Mouse (Mus musculus): ENCODE results near the gene Bri3bp. TPM values are rescaled to one million over a fixed set of nuclear protein-coding genes. Genes with fewer than 3 reads are reported as not detected.

The Bri3bp gene
- polyA plus RNA-seq, 1 experiment from 2014 or later: 31.8 TPM

- Histone ChIP-seq H3K4me2 (ENCODE audit: low read depth, low read length) (no peak overlapping the region), H3K9me3 (replicated peaks; ENCODE audit: control insufficient read depth, low read length) (0 out of 2 replicates have a peak, but pooled peaks cover 4% of the 10 kb centered on the region), H3K4me3 (replicated peaks; ENCODE audit: low read length) (no peak overlapping the region), H3K27ac (ENCODE audit: low read length) (no peak overlapping the region), H3K36me3 (ENCODE audit: control insufficient read depth, insufficient read depth, low read length) (no peaks in the 10 kb centered on the region), H3K9ac (ENCODE audit: low read length) (no peak overlapping the region), H3K27me3 (ENCODE audit: control insufficient read depth, insufficient read depth, low read length) (no peaks in the 10 kb centered on the region), H3K4me1 (ENCODE audit: control insufficient read depth, insufficient read depth, low read length) (peaks cover 13% of the 10 kb centered on the region)
- WGBS: 68% methylated on average over 3 of the region's 3 CpGs
- no peak for ATAC-seq (ENCODE audit: insufficient read depth, low FRiP score)
These were observed 2.5 kb downstream of the Bri3bp start for GRCm38 (mm10) chr5:125443915-125444314.

GRCm38 (mm10) chr5:125444554-125444953 lies 3.2 kb downstream of the Bri3bp start:
- Histone ChIP-seq H3K9ac (ENCODE audit: low read length) (no peak overlapping the region), H3K27me3 (ENCODE audit: control insufficient read depth, insufficient read depth, low read length) (no peaks in the 10 kb centered on the region), H3K9me3 (replicated peaks; ENCODE audit: control insufficient read depth, low read length) (0 out of 2 replicates have a peak, but pooled peaks cover 4% of the 10 kb centered on the region), H3K27ac (ENCODE audit: low read length) (no peak overlapping the region), H3K4me1 (ENCODE audit: control insufficient read depth, insufficient read depth, low read length) (peaks cover 13% of the 10 kb centered on the region), H3K4me3 (replicated peaks; ENCODE audit: low read length) (no peak overlapping the region), H3K36me3 (ENCODE audit: control insufficient read depth, insufficient read depth, low read length) (no peaks in the 10 kb centered on the region), H3K4me2 (ENCODE audit: low read depth, low read length) (no peak overlapping the region)
- 83% methylated on average over 4 of the region's 4 CpGs for WGBS
- no peak for ATAC-seq (ENCODE audit: insufficient read depth, low FRiP score)

- ATAC-seq (ENCODE audit: insufficient read depth, low FRiP score): no peak
- no peak overlapping the region for H3K27ac ChIP-seq (ENCODE audit: low read length)
- H3K4me2 ChIP-seq (ENCODE audit: low read depth, low read length): no peak overlapping the region
- no peaks in the 10 kb centered on the region for H3K36me3 ChIP-seq (ENCODE audit: control insufficient read depth, insufficient read depth, low read length)
- no peak overlapping the region for H3K9ac ChIP-seq (ENCODE audit: low read length)
- peaks cover 9% of the 10 kb centered on the region for H3K4me1 ChIP-seq (ENCODE audit: control insufficient read depth, insufficient read depth, low read length)
- H3K4me3 ChIP-seq (replicated peaks; ENCODE audit: low read length): no peak overlapping the region
- WGBS: 71% methylated on average over 7 of the region's 7 CpGs
- H3K27me3 ChIP-seq (ENCODE audit: control insufficient read depth, insufficient read depth, low read length): no peaks in the 10 kb centered on the region
- 0 out of 2 replicates have a peak, but pooled peaks cover 4% of the 10 kb centered on the region for H3K9me3 ChIP-seq (replicated peaks; ENCODE audit: control insufficient read depth, low read length)
These were observed 5.0 kb downstream of the Bri3bp start for GRCm38 (mm10) chr5:125446344-125446743.

- Histone ChIP-seq H3K4me3 (replicated peaks; ENCODE audit: low read length) (no peak overlapping the region), H3K9ac (ENCODE audit: low read length) (no peak overlapping the region), H3K9me3 (replicated peaks; ENCODE audit: control insufficient read depth, low read length) (0 out of 2 replicates have a peak, but pooled peaks cover 4% of the 10 kb centered on the region), H3K4me1 (ENCODE audit: control insufficient read depth, insufficient read depth, low read length) (no peaks in the 10 kb centered on the region), H3K4me2 (ENCODE audit: low read depth, low read length) (no peak overlapping the region), H3K36me3 (ENCODE audit: control insufficient read depth, insufficient read depth, low read length) (no peaks in the 10 kb centered on the region), H3K27me3 (ENCODE audit: control insufficient read depth, insufficient read depth, low read length) (no peaks in the 10 kb centered on the region), H3K27ac (ENCODE audit: low read length) (no peak overlapping the region)
- ATAC-seq (ENCODE audit: insufficient read depth, low FRiP score): no peak
- WGBS: 79% methylated on average over 3 of the region's 3 CpGs
These were observed 6.7 kb downstream of the Bri3bp start for GRCm38 (mm10) chr5:125448026-125448425.

- 87% methylated on average over 4 of the region's 4 CpGs for WGBS
- H3K9ac ChIP-seq (ENCODE audit: low read length): no peak overlapping the region
These were observed 7.3 kb downstream of the Bri3bp start for GRCm38 (mm10) chr5:125448631-125449030.

GRCm38 (mm10) chr5:125449306-125449705 lies 7.9 kb downstream of the Bri3bp start:
- Histone ChIP-seq H3K27me3 (ENCODE audit: control insufficient read depth, insufficient read depth, low read length) (no peaks in the 10 kb centered on the region), H3K36me3 (ENCODE audit: control insufficient read depth, insufficient read depth, low read length) (no peaks in the 10 kb centered on the region), H3K9me3 (replicated peaks; ENCODE audit: control insufficient read depth, low read length) (no peaks in the 10 kb centered on the region), H3K4me3 (replicated peaks; ENCODE audit: low read length) (no peak overlapping the region), H3K4me2 (ENCODE audit: low read depth, low read length) (no peak overlapping the region), H3K9ac (ENCODE audit: low read length) (no peak overlapping the region), H3K27ac (ENCODE audit: low read length) (no peak overlapping the region), H3K4me1 (ENCODE audit: control insufficient read depth, insufficient read depth, low read length) (no peaks in the 10 kb centered on the region)
- 76% methylated on average over 5 of the region's 5 CpGs for WGBS
- no peak for ATAC-seq (ENCODE audit: insufficient read depth, low FRiP score)

More at GRCm38 (mm10) chr5:125448631-125449030, 7.3 kb downstream of the Bri3bp start:
- Histone ChIP-seq H3K4me2 (ENCODE audit: low read depth, low read length) (no peak overlapping the region), H3K27me3 (ENCODE audit: control insufficient read depth, insufficient read depth, low read length) (no peaks in the 10 kb centered on the region), H3K27ac (ENCODE audit: low read length) (no peak overlapping the region), H3K9me3 (replicated peaks; ENCODE audit: control insufficient read depth, low read length) (no peaks in the 10 kb centered on the region), H3K4me1 (ENCODE audit: control insufficient read depth, insufficient read depth, low read length) (no peaks in the 10 kb centered on the region), H3K36me3 (ENCODE audit: control insufficient read depth, insufficient read depth, low read length) (no peaks in the 10 kb centered on the region), H3K4me3 (replicated peaks; ENCODE audit: low read length) (no peak overlapping the region)
- ATAC-seq (ENCODE audit: insufficient read depth, low FRiP score): no peak

- Histone ChIP-seq H3K36me3 (ENCODE audit: control insufficient read depth, insufficient read depth, low read length) (no peaks in the 10 kb centered on the region), H3K27me3 (ENCODE audit: control insufficient read depth, insufficient read depth, low read length) (no peaks in the 10 kb centered on the region), H3K9ac (ENCODE audit: low read length) (no peak overlapping the region), H3K9me3 (replicated peaks; ENCODE audit: control insufficient read depth, low read length) (no peaks in the 10 kb centered on the region), H3K4me1 (ENCODE audit: control insufficient read depth, insufficient read depth, low read length) (no peaks in the 10 kb centered on the region), H3K27ac (ENCODE audit: low read length) (no peak overlapping the region), H3K4me3 (replicated peaks; ENCODE audit: low read length) (no peak overlapping the region), H3K4me2 (ENCODE audit: low read depth, low read length) (no peak overlapping the region)
- no peak for ATAC-seq (ENCODE audit: insufficient read depth, low FRiP score)
- 90% methylated on average over 9 of the region's 9 CpGs for WGBS
These were observed 11.2 kb downstream of the Bri3bp start for GRCm38 (mm10) chr5:125452573-125452972.

GRCm38 (mm10) chr5:125456100-125456499 lies 14.7 kb downstream of the Bri3bp start:
- ATAC-seq (ENCODE audit: insufficient read depth, low FRiP score): no peak
- H3K36me3 ChIP-seq (ENCODE audit: control insufficient read depth, insufficient read depth, low read length): no peaks in the 10 kb centered on the region
- H3K4me1 ChIP-seq (ENCODE audit: control insufficient read depth, insufficient read depth, low read length): no peaks in the 10 kb centered on the region
- 91% methylated on average over 6 of the region's 6 CpGs for WGBS
- no peak overlapping the region for H3K9ac ChIP-seq (ENCODE audit: low read length)
- H3K4me3 ChIP-seq (replicated peaks; ENCODE audit: low read length): no peak overlapping the region
- H3K27ac ChIP-seq (ENCODE audit: low read length): no peak overlapping the region
- H3K9me3 ChIP-seq (replicated peaks; ENCODE audit: control insufficient read depth, low read length): no peaks in the 10 kb centered on the region
- no peak overlapping the region for H3K4me2 ChIP-seq (ENCODE audit: low read depth, low read length)
- H3K27me3 ChIP-seq (ENCODE audit: control insufficient read depth, insufficient read depth, low read length): no peaks in the 10 kb centered on the region

GRCm38 (mm10) chr5:125457538-125457937 lies 16.2 kb downstream of the Bri3bp start:
- Histone ChIP-seq H3K4me3 (replicated peaks; ENCODE audit: low read length) (no peak overlapping the region), H3K4me1 (ENCODE audit: control insufficient read depth, insufficient read depth, low read length) (no peaks in the 10 kb centered on the region), H3K27me3 (ENCODE audit: control insufficient read depth, insufficient read depth, low read length) (no peaks in the 10 kb centered on the region), H3K9ac (ENCODE audit: low read length) (no peak overlapping the region), H3K4me2 (ENCODE audit: low read depth, low read length) (no peak overlapping the region), H3K9me3 (replicated peaks; ENCODE audit: control insufficient read depth, low read length) (no peaks in the 10 kb centered on the region), H3K36me3 (ENCODE audit: control insufficient read depth, insufficient read depth, low read length) (no peaks in the 10 kb centered on the region), H3K27ac (ENCODE audit: low read length) (no peak overlapping the region)
- WGBS: 84% methylated on average over 6 of the region's 6 CpGs
- ATAC-seq (ENCODE audit: insufficient read depth, low FRiP score): no peak

- Histone ChIP-seq H3K27ac (ENCODE audit: low read length) (no peak overlapping the region), H3K9me3 (replicated peaks; ENCODE audit: control insufficient read depth, low read length) (no peaks in the 10 kb centered on the region), H3K9ac (ENCODE audit: low read length) (no peak overlapping the region), H3K4me2 (ENCODE audit: low read depth, low read length) (no peak overlapping the region), H3K36me3 (ENCODE audit: control insufficient read depth, insufficient read depth, low read length) (no peaks in the 10 kb centered on the region), H3K4me3 (replicated peaks; ENCODE audit: low read length) (no peak overlapping the region), H3K27me3 (ENCODE audit: control insufficient read depth, insufficient read depth, low read length) (no peaks in the 10 kb centered on the region), H3K4me1 (ENCODE audit: control insufficient read depth, insufficient read depth, low read length) (peaks cover 5% of the 10 kb centered on the region)
- WGBS: 69% methylated on average over 3 of the region's 3 CpGs
- ATAC-seq (ENCODE audit: insufficient read depth, low FRiP score): no peak
These were observed 19.2 kb downstream of the Bri3bp start for GRCm38 (mm10) chr5:125460574-125460973.
